Mouse (Mus musculus): ENCODE data around the gene Iqcf3.

Iqcf3 gene

DNA sequence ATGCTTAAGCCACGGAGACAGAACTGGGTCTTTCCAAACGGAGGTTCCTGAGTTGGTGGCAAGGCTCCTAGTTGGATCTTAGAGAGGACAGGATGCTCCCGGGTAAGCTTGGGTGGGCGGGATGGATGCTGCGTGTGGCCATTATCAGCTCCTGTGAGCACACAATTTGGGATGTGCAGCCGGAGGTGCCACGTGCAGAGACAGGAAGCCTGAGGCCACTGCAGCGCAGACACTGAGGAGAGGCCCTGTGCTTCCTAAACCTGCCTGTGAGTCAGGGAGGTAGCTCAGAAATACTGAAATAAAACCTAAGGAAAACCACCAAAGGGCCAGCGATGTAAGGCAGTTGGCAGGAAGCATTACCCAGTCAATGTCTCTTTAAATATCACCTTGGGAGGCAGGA, 91.7 kb downstream of the Iqcf3 start:
- no peak for DNase-seq

GRCm38 (mm10) chr9:106469317-106469716, 92.1 kb downstream of the Iqcf3 start:
- no peak for DNase-seq

- no peak for DNase-seq
Observed at GRCm38 (mm10) chr9:106467746-106468145, 93.7 kb downstream of the Iqcf3 start.

- no peak for DNase-seq
Observed at GRCm38 (mm10) chr9:106466721-106467120, 94.7 kb downstream of the Iqcf3 start.

- no peak for DNase-seq
Observed at GRCm38 (mm10) chr9:106465571-106466200, 95.7 kb downstream of the Iqcf3 start, which contains the start of gene Gpr62. TSS of gene Gpr62 (minus strand) at chr9:106465938.

- peak in 1 of 2 experiments; percentile 75 for DNase-seq
Observed at GRCm38 (mm10) chr9:106464751-106465541, 96.5 kb downstream of the Iqcf3 start.

DNA sequence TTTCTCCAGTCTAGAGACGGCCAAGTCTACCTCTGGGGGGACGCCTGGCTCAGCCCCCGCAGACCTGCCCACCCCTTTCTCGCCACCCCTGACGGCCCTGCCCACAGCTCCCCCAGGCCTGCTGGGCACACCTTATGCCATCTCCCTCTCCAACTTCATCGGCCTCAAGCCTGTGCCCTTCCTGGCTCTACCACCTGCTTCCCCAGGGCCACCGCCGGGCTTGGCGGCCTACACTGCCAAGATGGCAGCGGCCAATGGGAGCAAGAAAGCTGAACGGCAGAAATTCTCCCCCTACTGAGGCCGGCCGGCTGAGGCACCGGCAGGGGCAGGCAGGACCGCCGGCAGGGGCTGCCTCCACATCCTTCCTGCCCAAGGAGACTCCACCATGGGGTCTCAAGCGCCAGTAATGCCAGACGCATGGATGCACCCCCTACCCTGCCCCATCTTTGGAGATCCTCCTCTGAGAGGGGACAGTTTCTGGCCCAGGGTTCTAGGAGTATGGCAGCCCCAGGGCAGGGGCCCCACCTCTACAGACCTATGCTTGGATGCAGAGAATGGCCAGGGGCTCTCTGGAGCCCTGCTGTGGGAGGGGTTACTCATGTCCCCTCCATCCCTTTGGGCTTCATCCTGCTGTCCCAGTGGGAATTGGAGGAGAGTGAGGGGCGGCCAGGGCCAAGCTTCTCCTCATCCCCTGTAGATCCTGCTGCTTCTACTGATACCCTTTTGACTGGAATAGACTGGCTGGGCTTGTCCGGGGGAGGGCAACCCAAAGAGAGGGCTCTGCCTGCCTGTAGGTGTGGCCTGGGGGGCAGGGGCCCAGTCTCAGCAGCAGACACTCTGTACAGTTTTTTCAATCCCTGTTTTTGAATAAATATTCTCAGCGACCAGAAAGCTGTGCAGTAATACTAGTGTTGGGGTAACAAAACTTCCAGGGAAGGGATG, 98.0 kb downstream of the Iqcf3 start:
- DNase-seq, result no peak

GRCm38 (mm10) chr9:106462430-106462800, 99.0 kb downstream of the Iqcf3 start:
- DNase-seq, result no peak

- DNase-seq, result no peak
Observed at GRCm38 (mm10) chr9:106461641-106462429, 99.6 kb downstream of the Iqcf3 start.

DNA sequence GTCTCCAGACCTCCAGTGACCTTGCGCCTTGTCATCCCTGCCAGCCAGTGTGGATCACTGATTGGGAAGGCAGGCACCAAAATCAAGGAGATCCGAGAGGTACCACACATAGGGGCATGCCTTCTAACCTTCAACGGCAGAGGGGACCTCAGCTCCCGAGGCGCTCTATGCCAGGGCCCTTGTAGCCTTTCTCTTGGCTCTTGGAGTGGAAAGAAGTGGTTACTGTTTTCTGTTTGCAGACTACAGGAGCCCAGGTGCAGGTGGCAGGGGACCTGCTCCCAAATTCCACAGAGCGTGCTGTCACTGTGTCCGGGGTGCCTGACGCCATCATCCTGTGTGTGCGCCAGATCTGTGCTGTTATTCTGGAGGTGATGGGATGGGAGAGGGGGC, 100.4 kb downstream of the Iqcf3 start:
- DNase-seq, result no peak

- no peak for DNase-seq
Observed at GRCm38 (mm10) chr9:106460401-106461025, 100.9 kb downstream of the Iqcf3 start.

DNA sequence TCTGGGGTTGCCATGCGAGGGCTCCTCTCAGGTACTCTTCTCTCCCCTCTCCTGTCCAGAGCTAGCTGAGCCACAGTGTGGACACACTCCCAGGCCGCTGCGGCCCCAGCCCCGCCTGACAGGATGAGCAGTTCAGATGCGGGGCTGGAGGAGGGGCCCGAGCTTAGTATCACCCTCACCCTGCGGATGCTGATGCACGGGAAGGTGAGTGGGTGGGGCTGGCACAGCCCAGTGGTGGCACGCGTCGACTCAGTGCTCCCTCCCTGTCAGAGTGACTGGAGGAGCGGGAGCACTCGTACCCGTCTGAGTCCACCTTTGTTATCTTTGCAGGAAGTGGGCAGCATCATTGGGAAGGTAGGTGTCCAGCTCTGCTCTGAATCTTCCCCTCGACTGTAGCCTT, 101.5 kb downstream of the Iqcf3 start:
- DNase-seq, result no peak

GRCm38 (mm10) chr9:106457920-106458319, 103.5 kb downstream of the Iqcf3 start:
- DNase-seq, result no peak

- no peak for DNase-seq
Observed at GRCm38 (mm10) chr9:106457163-106457559, 104.3 kb downstream of the Iqcf3 start.

DNA sequence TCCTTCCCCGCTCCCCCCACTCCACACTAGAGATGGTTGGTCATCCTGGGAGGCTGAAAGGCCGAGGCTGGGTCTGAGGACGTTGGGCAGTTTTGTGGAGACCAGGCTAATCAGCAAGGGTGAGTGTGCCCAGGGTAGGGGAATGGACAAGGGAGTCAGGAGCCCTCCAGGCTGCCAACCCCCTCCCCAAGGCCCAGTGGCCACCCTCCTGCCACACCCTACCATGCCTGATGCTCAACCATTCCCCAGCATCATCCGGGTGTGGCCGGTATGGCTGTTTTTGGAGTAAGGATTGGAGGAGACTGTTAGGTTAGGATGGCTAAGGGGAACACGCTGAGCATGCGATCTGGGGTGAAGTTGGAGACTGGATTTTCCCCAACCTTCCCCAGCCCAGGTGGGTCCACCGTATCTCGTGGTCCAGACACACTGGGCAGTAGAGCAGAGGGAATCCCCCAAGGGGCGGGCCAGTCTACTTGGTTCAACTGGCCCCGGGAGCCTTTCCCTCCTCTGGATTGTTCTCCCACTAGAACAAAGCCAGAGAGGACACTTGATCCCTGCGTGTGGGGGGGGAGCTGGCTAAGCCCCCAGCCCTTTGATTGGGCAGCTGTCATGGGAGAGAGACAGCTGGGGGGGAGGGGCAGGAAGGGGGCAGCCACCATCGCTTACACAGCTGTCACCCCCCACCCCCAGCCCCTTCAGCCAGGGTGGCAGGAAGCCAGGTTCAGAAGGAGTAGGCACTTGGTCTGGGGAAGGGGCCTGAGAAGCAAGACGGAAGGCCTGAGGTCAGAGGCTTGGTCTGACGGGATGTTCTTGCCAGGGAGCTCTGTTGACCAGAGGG, 104.9 kb downstream of the Iqcf3 start:
- DNase-seq, result peak in 1 of 2 experiments; percentile 1

GRCm38 (mm10) chr9:106454888-106455681, 106.3 kb downstream of the Iqcf3 start:
- no peak for DNase-seq

GRCm38 (mm10) chr9:106454071-106454761, 107.2 kb downstream of the Iqcf3 start:
- peak in 1 of 2 experiments; percentile 16 for DNase-seq

DNA sequence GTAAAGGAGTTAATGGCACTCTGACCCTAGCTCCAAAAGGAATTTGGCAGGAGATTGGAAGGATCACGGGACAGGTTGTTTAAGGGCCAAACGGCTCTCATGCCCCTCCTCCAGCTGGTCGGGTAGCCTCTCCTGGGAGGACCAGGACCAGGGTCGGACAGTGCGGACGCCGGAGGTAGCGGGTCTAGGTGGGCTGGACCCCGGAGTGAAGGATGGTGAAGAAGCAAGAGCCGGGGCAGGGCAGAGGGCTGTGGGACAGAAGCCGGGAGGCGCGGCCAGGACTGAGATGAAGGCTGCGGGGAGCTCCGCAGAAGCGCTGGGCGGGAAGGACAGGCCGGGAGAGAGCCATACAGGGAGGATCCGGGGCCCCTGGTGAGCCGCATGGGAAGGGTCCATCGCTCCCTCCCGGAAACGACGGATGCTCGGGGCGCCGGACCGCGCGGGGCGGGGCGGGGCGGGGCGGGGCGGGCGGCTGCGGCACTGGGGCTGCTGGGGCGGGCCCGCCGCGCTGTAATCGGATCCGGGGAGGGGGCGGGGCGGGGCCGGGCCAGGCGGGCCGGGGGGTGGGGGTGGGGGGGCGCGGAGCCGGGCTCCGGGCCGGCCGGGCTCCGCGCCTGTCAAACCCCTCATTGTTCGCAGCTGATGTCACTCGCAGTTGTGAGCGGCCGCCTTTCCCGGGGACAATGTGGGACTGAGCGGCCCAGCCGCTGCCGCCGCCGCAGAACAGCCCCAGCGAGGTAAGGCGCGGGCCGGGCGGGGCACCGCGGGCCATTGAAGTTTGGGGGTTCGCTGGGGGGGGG, 108.0 kb downstream of the Iqcf3 start, which contains the start of gene Pcbp4:
Gene Pcbp4 (plus strand): TSS at position 21 of the 800 bp plus-strand sequence.
- DNase-seq, result peak; percentile 84 to 90

All from kidney, postnatal 36 days (tissue).